Mouse (Mus musculus) CH12F3 (cell line): ENCODE results near the gene Zdhhc14.

ENCODE experiments used
- in situ Hi-C: fragments of 300-500 bp; cut with MboI; formaldehyde crosslinking; loops from 2 replicates; pipeline ENCODE4 v1.14.3; 2020; ENCODE audit warnings: low sequenced_read_pairs

Gene Zdhhc14

GRCm38 (mm10) chr17:5801761-5802655 lies 309.7 kb downstream of the Zdhhc14 start:
- in situ Hi-C loops: no loop called here

- in situ Hi-C loops: no loop called here
Observed at GRCm38 (mm10) chr17:5802656-5802955, 310.2 kb downstream of the Zdhhc14 start.
